Mouse (Mus musculus) midbrain, embryonic 14.5 days (tissue): ENCODE measurements around the gene Ankle1. TPM values are rescaled to one million over a fixed set of nuclear protein-coding genes. Genes with fewer than 3 reads are reported as not detected.
"Not testable (repeated sequence)": the region's sequence is repeated elsewhere in the genome, so short reads cannot be mapped to it uniquely, and the experiment has no call there.

Source experiments
- ATAC-seq: fragments of 200-750 bp; cut with Nextera tagmentation; 2 replicates; pipeline ENCODE4 v1.8.0; 2017; ENCODE audit warnings: moderate number of reproducible peaks, moderate library complexity; ENCODE audit not compliant: low FRiP score, low TSS enrichment
- DNase-seq: peaks from one replicate; pipeline ENCODE4 v3.0.0-alpha.2; 2015
- H3K27ac ChIP-seq: fragments of 300-500 bp; sonication (generic); replicated peaks from 2 replicates; pipeline ENCODE4 v1.5.1; 2014; ENCODE audit warnings: mild to moderate bottlenecking, low read depth, low read length, moderate library complexity
- H3K27me3 ChIP-seq: fragments of 300-500 bp; sonication (generic); 2 replicates; pipeline ENCODE4 v1.6.1; 2014; ENCODE audit warnings: low read length, control low read depth, mixed read lengths; ENCODE audit not compliant: control insufficient read depth, insufficient read depth
- H3K36me3 ChIP-seq: fragments of 300-500 bp; sonication (generic); 2 replicates; pipeline ENCODE4 v1.6.1; 2014; ENCODE audit warnings: low read length, control low read depth; ENCODE audit not compliant: control insufficient read depth, insufficient read depth
- H3K4me1 ChIP-seq: fragments of 300-500 bp; sonication (generic); 2 replicates; pipeline ENCODE4 v1.6.1; 2014; ENCODE audit warnings: mild to moderate bottlenecking, antibody characterized with exemption, low read length, control low read depth; ENCODE audit not compliant: control insufficient read depth, insufficient read depth
- H3K4me2 ChIP-seq: fragments of 300-500 bp; sonication (generic); 2 replicates; pipeline ENCODE4 v1.6.1; 2014; ENCODE audit warnings: mild to moderate bottlenecking, low read length, moderate library complexity
- H3K4me3 ChIP-seq: fragments of 300-500 bp; sonication (generic); replicated peaks from 2 replicates; pipeline ENCODE4 v1.5.1; 2014; ENCODE audit warnings: low read depth, low read length
- H3K9ac ChIP-seq: fragments of 300-500 bp; sonication (generic); replicated peaks from 2 replicates; pipeline ENCODE4 v1.6.1; 2014; ENCODE audit warnings: mild to moderate bottlenecking, low read length, moderate library complexity
- H3K9me3 ChIP-seq: fragments of 300-500 bp; sonication (generic); 2 replicates; pipeline ENCODE4 v1.6.1; 2016; ENCODE audit warnings: low read length, control low read depth, mixed read lengths; ENCODE audit not compliant: control insufficient read depth
- WGBS: fragments of 180-500 bp; shearing (Covaris S2); extraction: QIAGEN DNeasy Blood & Tissue Kit; methylation state at CpG from one replicate; pipeline ENCODE4 v1.1.7; 2014; 5-methylcytosine and 5-hydroxymethylcytosine counted together
- polyA plus RNA-seq: library from polyadenylated mRNA; unstranded; fragments of >200 nt; fragmentation: Nextera tagmentation; extraction: Ambion mirVana; gene quantifications from 2 replicates; pipeline ENCODE4 v1.2.1, GENCODE M21; 2014

The Ankle1 gene
- polyA plus RNA-seq, 1 experiment from 2014 or later = 5.3 TPM

DNA sequence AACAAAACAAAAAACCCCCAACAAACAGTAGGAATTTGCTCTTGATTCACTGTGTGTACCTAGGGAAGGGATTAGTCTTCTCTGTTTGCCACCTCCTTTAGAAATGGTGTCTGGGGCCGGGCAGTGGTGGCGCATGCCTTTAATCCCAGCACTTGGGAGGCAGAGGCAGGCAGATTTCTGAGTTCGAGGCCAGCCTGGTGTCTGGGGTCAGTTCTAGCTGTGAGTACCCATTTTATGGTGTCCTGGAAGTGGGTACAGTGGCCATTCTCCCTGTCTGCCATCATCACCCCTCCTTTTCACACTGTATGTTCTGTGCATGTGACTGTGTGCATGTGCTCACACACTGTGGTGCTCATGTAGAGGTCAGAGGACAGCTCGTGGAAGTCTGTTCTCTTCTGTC, 2.4 kb downstream of the Ankle1 start:
- Histone ChIP-seq H3K4me3 (no peak overlapping the region), H3K27me3 (no peaks in the 10 kb centered on the region), H3K9me3 (no peaks in the 10 kb centered on the region), H3K4me1 (peaks cover 11% of the 10 kb centered on the region), H3K4me2 (no peak overlapping the region), H3K36me3 (no peaks in the 10 kb centered on the region), H3K27ac (no peak overlapping the region), H3K9ac (no peak overlapping the region)
- ATAC-seq = no peak
- no peak for DNase-seq
- WGBS = 93% methylated on average over 4 of the region's 4 CpGs

DNA sequence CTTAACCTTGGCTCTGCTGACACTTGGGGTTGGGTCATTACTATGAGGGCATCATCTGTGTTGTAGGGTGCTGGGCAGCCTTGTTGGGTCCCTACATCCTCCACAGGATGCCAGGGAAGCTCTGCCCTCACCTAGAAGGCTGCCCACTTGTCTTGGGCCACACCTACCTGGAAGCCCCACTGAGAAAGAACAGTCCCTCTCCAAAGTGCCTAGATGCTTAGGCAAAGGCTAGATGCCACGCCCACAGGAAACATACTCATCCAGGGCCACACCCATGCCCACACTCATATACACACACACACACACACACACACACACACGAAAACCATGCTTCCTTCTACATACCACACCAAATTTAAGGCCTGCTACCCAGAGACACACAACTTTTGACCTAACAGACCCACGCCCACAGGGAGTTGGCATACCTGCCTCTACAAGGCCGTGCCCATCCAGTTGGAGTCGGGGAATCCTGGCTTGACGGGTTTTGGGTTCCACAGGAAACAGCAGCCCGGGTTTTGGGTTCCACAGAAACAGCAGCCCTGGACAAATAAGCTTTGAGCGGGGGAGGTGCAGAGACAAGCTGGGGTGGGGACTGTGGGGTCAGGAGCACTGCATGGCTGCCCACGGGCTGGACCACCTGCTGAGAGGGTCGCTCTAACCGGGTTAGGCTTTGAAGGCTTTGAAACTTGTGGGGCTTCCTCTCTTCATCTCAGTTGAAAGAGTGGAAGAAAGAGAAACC, 5.9 kb downstream of the Ankle1 start:
- DNase-seq (no peak), ATAC-seq (no peak)
- Histone ChIP-seq H3K4me1 (peaks cover 3% of the 10 kb centered on the region), H3K36me3 (no peaks in the 10 kb centered on the region), H3K4me2 (no peak overlapping the region), H3K9me3 (no peaks in the 10 kb centered on the region), H3K9ac (no peak overlapping the region), H3K27ac (no peak overlapping the region), H3K4me3 (no peak overlapping the region), H3K27me3 (no peaks in the 10 kb centered on the region)
- WGBS = 44% methylated on average over 11 of the region's 11 CpGs

DNA sequence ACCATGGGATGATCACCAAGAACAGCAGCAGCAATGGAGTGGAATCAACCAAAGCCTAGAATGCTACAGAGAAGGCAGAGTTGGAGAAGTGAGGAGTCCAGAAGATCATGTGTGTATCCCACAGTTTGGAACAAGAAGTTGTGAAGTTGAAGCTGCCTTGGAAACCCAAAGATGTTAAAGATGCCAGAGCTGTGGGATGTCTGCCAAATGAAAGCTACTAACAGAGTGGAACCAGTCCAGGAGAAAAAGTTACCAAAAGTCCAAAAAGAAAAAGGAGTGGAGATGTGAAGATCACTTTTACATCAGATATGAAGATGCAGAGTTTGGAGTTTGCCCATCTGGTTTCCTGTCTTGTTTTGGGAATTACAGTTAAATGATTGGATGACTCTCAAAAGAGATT, 16.3 kb downstream of the Ankle1 start:
- ATAC-seq = no peak
- no peak overlapping the region for H3K9ac ChIP-seq
- H3K27ac ChIP-seq = no peak overlapping the region
- H3K27me3 ChIP-seq = no peaks in the 10 kb centered on the region
- H3K9me3 ChIP-seq = no peaks in the 10 kb centered on the region
- no peaks in the 10 kb centered on the region for H3K36me3 ChIP-seq
- H3K4me2 ChIP-seq = no peak overlapping the region
- H3K4me3 ChIP-seq = no peak overlapping the region
- DNase-seq = no peak
- no peaks in the 10 kb centered on the region for H3K4me1 ChIP-seq

DNA sequence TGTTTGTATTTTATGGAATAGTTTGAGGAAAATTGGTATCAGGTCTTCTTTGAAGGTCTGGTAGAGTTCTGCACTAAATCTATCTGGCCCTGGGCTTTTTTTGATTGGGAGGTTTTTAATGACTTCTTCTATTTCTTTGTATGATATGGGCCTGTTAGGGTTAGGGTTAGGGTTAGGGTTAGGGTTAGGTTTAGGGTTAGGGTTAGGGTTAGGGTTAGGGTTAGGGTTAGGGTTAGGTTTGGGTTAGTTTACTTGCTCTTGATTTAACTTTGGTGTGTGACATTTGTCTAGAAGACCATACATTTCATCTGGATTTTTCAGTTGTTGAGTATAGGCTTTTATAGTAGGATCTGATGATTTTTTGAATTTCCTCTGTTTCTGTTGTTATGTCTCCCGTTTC, 27.1 kb downstream of the Ankle1 start:
- not testable (repeated sequence) for H3K27me3 ChIP-seq, DNase-seq, H3K9ac ChIP-seq, H3K27ac ChIP-seq, H3K4me1 ChIP-seq, H3K36me3 ChIP-seq, H3K4me3 ChIP-seq, H3K9me3 ChIP-seq, ATAC-seq, H3K4me2 ChIP-seq
- WGBS = 80% methylated on average over 1 of the region's 1 CpGs

DNA sequence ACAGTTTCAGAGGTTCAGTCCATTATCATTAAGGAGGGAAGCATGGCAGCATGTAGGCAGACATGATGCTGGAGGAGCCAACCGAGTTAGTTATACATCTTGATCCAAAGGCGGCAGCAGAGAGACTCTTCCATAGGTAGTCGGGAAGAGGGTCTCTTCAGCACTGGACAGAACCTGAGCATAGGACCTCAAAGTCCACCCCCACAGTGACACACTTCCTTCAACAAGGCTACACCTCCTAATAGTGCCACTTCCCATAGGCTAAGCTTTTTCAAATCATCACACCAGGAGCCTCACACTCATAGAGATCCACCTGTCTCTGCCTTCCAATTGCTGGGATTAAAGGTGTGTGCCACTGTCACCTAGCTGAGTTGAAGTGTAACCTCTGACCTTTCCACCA, 31.2 kb downstream of the Ankle1 start:
- H3K9me3 ChIP-seq = peaks cover 4% of the 10 kb centered on the region; the same call in 1 of the 2 replicates

DNA sequence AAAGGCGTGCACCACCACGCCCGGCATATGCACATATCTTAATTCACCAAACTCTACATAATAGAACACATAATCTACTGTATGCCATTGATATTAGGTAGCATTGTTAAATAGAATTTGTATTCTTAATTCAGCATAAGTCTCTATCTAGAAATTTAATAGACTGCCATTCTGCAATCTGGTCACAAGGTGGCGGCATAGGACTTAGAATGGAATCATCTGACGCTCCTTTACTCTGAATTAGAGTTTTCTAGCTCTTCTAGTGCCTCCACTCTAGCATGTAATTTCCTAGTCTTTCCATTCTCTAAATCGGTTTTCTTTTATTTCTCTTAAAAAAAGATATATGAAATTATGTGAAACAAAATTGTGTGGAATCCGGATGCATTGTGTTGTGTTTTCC, 35.6 kb downstream of the Ankle1 start:
- no peak overlapping the region for H3K9ac ChIP-seq
- no peak overlapping the region for H3K4me2 ChIP-seq
- 0% methylated on average over 7 of the region's 7 CpGs for WGBS
- H3K9me3 ChIP-seq = no peaks in the 10 kb centered on the region
- no peaks in the 10 kb centered on the region for H3K36me3 ChIP-seq
- H3K27ac ChIP-seq = no peak overlapping the region
- no peaks in the 10 kb centered on the region for H3K4me1 ChIP-seq
- no peaks in the 10 kb centered on the region for H3K27me3 ChIP-seq
- no peak; the same call in 1 of the 2 replicates for ATAC-seq
- DNase-seq = peak; percentile 88
- H3K4me3 ChIP-seq = no peak overlapping the region

More for the DNA sequence above, 31.2 kb downstream of the Ankle1 start:
- no peak for DNase-seq
- no peak for ATAC-seq
- no peaks in the 10 kb centered on the region for H3K36me3 ChIP-seq
- no peaks in the 10 kb centered on the region for H3K4me1 ChIP-seq
- H3K4me3 ChIP-seq = no peak overlapping the region
- no peaks in the 10 kb centered on the region for H3K27me3 ChIP-seq
- H3K27ac ChIP-seq = no peak overlapping the region
- no peak overlapping the region for H3K4me2 ChIP-seq
- H3K9ac ChIP-seq = no peak overlapping the region
- 60% methylated on average over 3 of the region's 3 CpGs for WGBS

DNA sequence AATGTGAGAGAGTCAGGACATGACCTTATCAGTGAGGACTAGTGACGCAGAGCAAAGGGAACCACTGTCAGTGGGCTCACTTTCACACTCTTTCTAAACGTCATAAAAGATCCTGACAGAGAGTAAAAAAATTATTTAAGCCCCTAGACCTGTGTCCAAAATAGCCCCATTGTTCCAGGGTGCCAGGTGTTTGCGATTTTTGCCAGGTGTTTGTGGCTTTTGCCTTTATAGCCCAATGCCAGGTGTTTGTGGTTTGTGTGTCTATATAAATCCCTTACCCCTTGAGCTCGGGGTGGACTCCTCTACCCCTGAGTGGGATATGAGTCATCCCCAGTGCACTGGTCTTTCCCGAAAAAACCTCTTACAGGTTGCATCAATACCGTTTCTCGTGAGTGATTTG, 39.3 kb downstream of the Ankle1 start:
- H3K27me3 ChIP-seq = no peaks in the 10 kb centered on the region
- H3K9me3 ChIP-seq = no peaks in the 10 kb centered on the region
- H3K4me3 ChIP-seq = no peak overlapping the region
- WGBS = 88% methylated on average over 7 of the region's 7 CpGs
- ATAC-seq (no peak), DNase-seq (no peak)
- no peaks in the 10 kb centered on the region for H3K4me1 ChIP-seq
- no peak overlapping the region for H3K9ac ChIP-seq
- H3K27ac ChIP-seq = no peak overlapping the region
- no peak overlapping the region for H3K4me2 ChIP-seq
- H3K36me3 ChIP-seq = no peaks in the 10 kb centered on the region

DNA sequence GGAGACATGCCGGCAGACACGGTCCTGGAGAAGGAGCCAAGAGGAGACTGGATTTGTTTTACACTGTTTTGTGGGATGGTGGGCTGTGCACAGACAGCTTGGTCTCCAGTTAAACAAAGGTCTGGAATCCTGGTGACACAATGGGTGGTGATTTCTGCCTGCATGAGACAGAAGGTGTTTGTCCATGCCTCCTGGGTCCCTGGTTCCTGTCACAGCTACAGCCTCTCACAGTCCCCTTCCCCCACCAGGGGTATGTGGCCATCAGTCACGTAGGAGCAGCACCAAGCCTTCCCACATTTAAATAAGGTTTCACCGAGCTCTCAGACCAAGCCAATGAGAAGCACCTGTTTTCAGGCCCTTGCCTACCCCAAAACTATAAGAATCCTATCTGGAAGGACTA, 45.5 kb downstream of the Ankle1 start:
- H3K9ac ChIP-seq = no peak overlapping the region
- H3K36me3 ChIP-seq = peaks cover 5% of the 10 kb centered on the region
- no peak for ATAC-seq
- WGBS = 62% methylated on average over 4 of the region's 4 CpGs
- H3K4me2 ChIP-seq = no peak overlapping the region
- H3K27me3 ChIP-seq = no peaks in the 10 kb centered on the region
- no peak overlapping the region for H3K27ac ChIP-seq
- no peak overlapping the region for H3K4me3 ChIP-seq
- no peaks in the 10 kb centered on the region for H3K9me3 ChIP-seq
- DNase-seq = no peak
- no peaks in the 10 kb centered on the region for H3K4me1 ChIP-seq

DNA sequence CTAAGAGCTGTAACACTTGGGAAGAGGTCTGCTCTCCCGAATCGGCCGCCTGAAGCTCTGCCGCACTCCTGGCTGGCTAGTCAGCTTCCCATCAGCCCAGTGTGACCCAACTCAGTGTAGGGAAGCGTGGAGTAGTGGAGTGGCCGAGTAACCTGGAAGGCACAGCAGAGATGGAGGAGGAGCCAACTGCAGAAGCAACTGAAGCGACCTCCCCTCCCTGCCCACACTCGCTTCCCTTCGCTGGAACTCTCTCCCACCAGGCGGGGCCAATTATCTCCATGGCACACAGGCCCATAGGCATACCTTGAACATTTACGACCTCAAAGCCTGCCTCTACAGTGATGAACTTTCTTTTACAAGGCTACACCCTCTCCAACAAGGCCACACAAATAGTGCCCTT, 46.0 kb downstream of the Ankle1 start:
- 58% methylated on average over 11 of the region's 11 CpGs for WGBS
- no peak overlapping the region for H3K4me2 ChIP-seq
- DNase-seq = no peak
- H3K27ac ChIP-seq = no peak overlapping the region
- H3K4me1 ChIP-seq = no peaks in the 10 kb centered on the region
- H3K36me3 ChIP-seq = peaks cover 9% of the 10 kb centered on the region
- no peak for ATAC-seq
- H3K4me3 ChIP-seq = no peak overlapping the region
- H3K27me3 ChIP-seq = no peaks in the 10 kb centered on the region
- no peaks in the 10 kb centered on the region for H3K9me3 ChIP-seq
- H3K9ac ChIP-seq = no peak overlapping the region
